Mouse (Mus musculus) stomach, postnatal 0 days (tissue): ENCODE results near the gene Apom.

Experiments
- CTCF ChIP-seq: IDR thresholded peaks from 2 replicates; pipeline ENCODE4 v1.5.1; 2016; ENCODE audit warnings: antibody characterized with exemption, low read depth, mild to moderate bottlenecking, moderate library complexity
- EP300 ChIP-seq: optimal IDR thresholded peaks from 2 replicates; pipeline ENCODE3; 2016; ENCODE audit warnings: antibody characterized with exemption

DNA sequence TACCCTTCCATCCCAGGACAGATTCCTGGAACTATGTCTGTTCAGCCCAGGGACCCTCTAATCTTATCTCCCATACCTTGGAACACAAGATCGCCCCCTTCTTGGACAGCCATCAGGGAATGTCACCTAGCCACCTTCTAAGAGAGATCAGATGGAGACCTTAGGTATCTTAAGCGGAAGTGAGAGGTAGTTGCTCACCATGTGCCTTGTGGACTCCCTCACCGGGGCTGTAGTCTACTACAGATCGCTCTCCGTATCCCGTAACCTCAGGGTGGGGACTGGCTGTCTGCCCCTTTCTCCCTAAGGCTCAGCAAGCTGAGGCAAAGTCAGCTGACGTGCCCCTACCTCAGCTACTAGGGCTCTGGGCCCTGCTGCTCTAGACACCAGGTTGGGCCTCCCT lies 27.8 kb downstream of the Apom start:
- TF ChIP-seq CTCF (no peak), EP300 (no peak)
